Mouse (Mus musculus) embryonic facial prominence, embryonic 14.5 days (tissue): Measurements from ENCODE around the gene Gpr183. TPM values are rescaled to one million over a fixed set of nuclear protein-coding genes. Genes with fewer than 3 reads are reported as not detected.

ENCODE experiments used
- ATAC-seq: fragments of 200-750 bp; cut with Nextera tagmentation; 2 replicates; pipeline ENCODE4 v1.8.0; 2017; ENCODE audit warnings: low read depth, moderate number of reproducible peaks, moderate TSS enrichment
- DNase-seq: peaks from one replicate; pipeline ENCODE4 v3.0.0-alpha.2; 2015; ENCODE audit warnings: low spot score
- H3K27ac ChIP-seq: fragments of 300-500 bp; sonication (generic); replicated peaks from 2 replicates; pipeline ENCODE4 v1.5.1; 2014; ENCODE audit warnings: low read depth, mild to moderate bottlenecking, low read length, moderate library complexity
- H3K27me3 ChIP-seq: fragments of 300-500 bp; sonication (generic); replicated peaks from 2 replicates; pipeline ENCODE4 v1.6.1; 2014; ENCODE audit warnings: low read length; ENCODE audit not compliant: control insufficient read depth, insufficient read depth
- H3K36me3 ChIP-seq: fragments of 300-500 bp; sonication (generic); 2 replicates; pipeline ENCODE4 v1.6.1; 2014; ENCODE audit warnings: low read length, mixed read lengths; ENCODE audit not compliant: control insufficient read depth, insufficient read depth
- H3K4me1 ChIP-seq: fragments of 300-500 bp; sonication (generic); 2 replicates; pipeline ENCODE4 v1.6.1; 2014; ENCODE audit warnings: antibody characterized with exemption, low read length; ENCODE audit not compliant: control insufficient read depth, insufficient read depth
- H3K4me2 ChIP-seq: fragments of 300-500 bp; sonication (generic); 2 replicates; pipeline ENCODE4 v1.6.1; 2014; ENCODE audit warnings: low read depth, mild to moderate bottlenecking, low read length, moderate library complexity, mixed read lengths
- H3K4me3 ChIP-seq: fragments of 300-500 bp; sonication (generic); 2 replicates; pipeline ENCODE4 v1.5.1; 2014; ENCODE audit warnings: low read depth, mild to moderate bottlenecking, low read length
- H3K9ac ChIP-seq: fragments of 300-500 bp; sonication (generic); 2 replicates; pipeline ENCODE4 v1.6.1; 2014; ENCODE audit warnings: low read depth, mild to moderate bottlenecking, low read length, moderate library complexity, mixed read lengths
- H3K9me3 ChIP-seq: fragments of 300-500 bp; sonication (generic); 2 replicates; pipeline ENCODE4 v1.6.1; 2016; ENCODE audit warnings: low read length; ENCODE audit not compliant: control insufficient read depth
- WGBS: fragments of 180-500 bp; shearing (Covaris S2); extraction: QIAGEN DNeasy Blood & Tissue Kit; methylation state at CpG from one replicate; pipeline ENCODE4 v1.1.7; 2014; 5-methylcytosine and 5-hydroxymethylcytosine counted together
- polyA plus RNA-seq: library from polyadenylated mRNA; unstranded; fragments of >200 nt; fragmentation: Nextera tagmentation; extraction: Ambion mirVana; gene quantifications from 2 replicates; pipeline ENCODE4 v1.2.1, GENCODE M21; 2014

Gpr183 gene
- polyA plus RNA-seq, 1 experiment from 2014 or later = 3.5 TPM

GRCm38 (mm10) chr14:121949436-121949835 is 15.6 kb downstream of the Gpr183 start:
- Histone ChIP-seq H3K9me3 (no peaks in the 10 kb centered on the region), H3K9ac (no peak overlapping the region), H3K4me3 (no peak overlapping the region), H3K4me2 (no peak overlapping the region), H3K27me3 (no peaks in the 10 kb centered on the region), H3K36me3 (0 out of 2 replicates have a peak, but pooled peaks cover 5% of the 10 kb centered on the region), H3K4me1 (no peaks in the 10 kb centered on the region), H3K27ac (no peak overlapping the region)
- DNase-seq (no peak), ATAC-seq (no peak)
- 87% methylated on average over 3 of the region's 3 CpGs for WGBS

DNA sequence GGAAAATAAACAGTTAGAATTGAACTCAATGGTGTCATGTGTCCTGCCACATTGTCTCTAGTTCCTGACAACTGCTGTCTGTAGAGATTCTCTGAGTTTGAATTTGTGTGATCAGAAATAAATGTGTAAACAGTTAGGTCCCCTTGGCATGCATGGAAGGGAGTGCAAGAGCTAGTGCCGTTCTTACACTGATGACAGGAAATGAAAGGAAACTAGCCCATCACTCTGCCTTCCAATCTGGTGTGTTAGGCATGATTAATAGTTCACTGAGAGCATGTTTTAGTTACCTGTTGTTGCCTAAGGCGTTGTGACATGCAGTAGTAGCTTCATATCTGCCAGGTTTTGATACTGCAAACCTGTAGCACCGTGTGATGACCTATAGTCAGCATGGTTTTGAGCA is 17.0 kb downstream of the Gpr183 start:
- DNase-seq (no peak), ATAC-seq (no peak)
- Histone ChIP-seq H3K4me2 (no peak overlapping the region), H3K4me1 (no peaks in the 10 kb centered on the region), H3K9me3 (0 out of 2 replicates have a peak, but pooled peaks cover 2% of the 10 kb centered on the region), H3K4me3 (no peak overlapping the region), H3K36me3 (no peaks in the 10 kb centered on the region), H3K27me3 (no peaks in the 10 kb centered on the region), H3K9ac (no peak overlapping the region), H3K27ac (no peak overlapping the region)
- WGBS = 77% methylated on average over 3 of the region's 3 CpGs

- H3K9me3 ChIP-seq = 0 out of 2 replicates have a peak, but pooled peaks cover 4% of the 10 kb centered on the region
- DNase-seq = no peak
- no peaks in the 10 kb centered on the region for H3K27me3 ChIP-seq
- ATAC-seq = no peak
- H3K4me1 ChIP-seq = no peaks in the 10 kb centered on the region
- H3K4me2 ChIP-seq = no peak overlapping the region
- no peak overlapping the region for H3K9ac ChIP-seq
- no peaks in the 10 kb centered on the region for H3K36me3 ChIP-seq
- H3K4me3 ChIP-seq = no peak overlapping the region
- 59% methylated on average over 8 of the region's 8 CpGs for whole genome bisulfite sequencing
- 0 out of 2 replicates have a peak overlapping the region, but pooled peaks have one; percentile 33 for H3K27ac ChIP-seq
Observed at GRCm38 (mm10) chr14:121947201-121947760, 17.7 kb downstream of the Gpr183 start.

- Histone ChIP-seq H3K27me3 (no peaks in the 10 kb centered on the region), H3K4me3 (no peak overlapping the region), H3K36me3 (no peaks in the 10 kb centered on the region), H3K4me1 (no peaks in the 10 kb centered on the region), H3K27ac (peak overlapping the region; percentile 58), H3K9me3 (0 out of 2 replicates have a peak, but pooled peaks cover 4% of the 10 kb centered on the region), H3K4me2 (no peak overlapping the region), H3K9ac (no peak overlapping the region)
- WGBS = 60% methylated on average over 8 of the region's 8 CpGs
- ATAC-seq (no peak), DNase-seq (no peak)
Observed at GRCm38 (mm10) chr14:121946728-121947127, 18.3 kb downstream of the Gpr183 start.

- Histone ChIP-seq H3K36me3 (no peaks in the 10 kb centered on the region), H3K27ac (no peak overlapping the region), H3K4me2 (no peak overlapping the region), H3K9ac (no peak overlapping the region), H3K9me3 (0 out of 2 replicates have a peak, but pooled peaks cover 4% of the 10 kb centered on the region), H3K4me1 (no peaks in the 10 kb centered on the region), H3K4me3 (no peak overlapping the region), H3K27me3 (no peaks in the 10 kb centered on the region)
- DNase-seq (no peak), ATAC-seq (no peak)
- WGBS = 72% methylated on average over 5 of the region's 5 CpGs
Observed at GRCm38 (mm10) chr14:121946131-121946530, 18.9 kb downstream of the Gpr183 start.

- no peak for DNase-seq
- Histone ChIP-seq H3K9ac (no peak overlapping the region), H3K27me3 (no peaks in the 10 kb centered on the region), H3K4me1 (peaks cover 3% of the 10 kb centered on the region; the same call in 1 of the 2 replicates), H3K4me3 (no peak overlapping the region), H3K9me3 (peaks cover 16% of the 10 kb centered on the region), H3K36me3 (0 out of 2 replicates have a peak, but pooled peaks cover 11% of the 10 kb centered on the region), H3K4me2 (no peak overlapping the region), H3K27ac (no peak overlapping the region)
- ATAC-seq = no peak
- 91% methylated on average over 3 of the region's 3 CpGs for WGBS
Observed at GRCm38 (mm10) chr14:121939582-121939981, 25.4 kb downstream of the Gpr183 start.

DNA sequence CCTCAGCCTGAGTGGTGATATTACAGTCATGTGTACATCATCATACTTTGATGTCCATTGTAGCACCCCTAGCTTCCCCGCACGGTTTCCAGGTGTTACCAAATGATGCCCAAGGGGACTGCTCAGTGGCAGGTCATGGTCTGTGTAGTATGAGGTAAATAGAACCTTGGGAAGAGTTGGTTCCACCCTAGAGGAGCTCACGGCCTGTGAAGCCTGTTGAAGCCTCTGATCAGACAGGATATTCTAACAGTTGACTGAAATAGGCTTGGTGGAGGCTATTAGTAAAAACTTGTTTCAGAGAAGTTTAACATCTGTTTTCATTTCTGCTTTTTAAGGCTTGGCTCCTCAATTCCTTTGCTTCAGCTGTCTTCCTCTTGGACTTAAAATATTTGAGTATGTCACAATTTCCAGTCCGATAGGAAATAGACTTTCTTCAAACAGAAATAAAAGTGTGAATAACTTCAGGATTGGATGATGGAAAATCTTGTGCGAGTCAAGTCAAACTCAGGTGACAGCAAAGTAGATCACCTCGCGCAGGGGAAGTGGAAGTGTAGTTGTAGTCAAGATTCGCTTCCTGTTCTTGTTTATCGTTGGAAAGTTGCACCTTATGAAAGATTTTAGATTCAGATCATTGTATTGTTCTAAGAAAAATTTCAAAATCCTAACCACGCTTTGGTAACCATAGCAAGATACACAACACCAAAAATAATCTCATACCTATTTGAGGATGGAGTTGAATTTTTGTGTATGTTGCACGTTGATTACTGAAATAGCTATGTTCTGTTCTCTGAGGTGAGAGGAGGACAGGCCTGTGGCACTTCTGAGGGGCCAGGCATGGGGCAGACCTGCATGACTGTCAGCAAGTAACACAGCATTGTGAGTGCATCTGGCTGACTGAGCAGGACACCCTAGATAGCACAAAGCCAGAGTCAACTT is 26.5 kb downstream of the Gpr183 start:
- H3K9ac ChIP-seq = no peak overlapping the region
- no peak overlapping the region for H3K4me2 ChIP-seq
- H3K27me3 ChIP-seq = no peaks in the 10 kb centered on the region
- 78% methylated on average over 11 of the region's 11 CpGs for WGBS
- H3K9me3 ChIP-seq = peaks cover 16% of the 10 kb centered on the region
- peak overlapping the region; percentile 39 for H3K27ac ChIP-seq
- H3K4me1 ChIP-seq = peaks cover 3% of the 10 kb centered on the region; the same call in 1 of the 2 replicates
- H3K4me3 ChIP-seq = no peak overlapping the region
- H3K36me3 ChIP-seq = peaks cover 21% of the 10 kb centered on the region; the same call in 1 of the 2 replicates
- no peak for ATAC-seq
- DNase-seq = peak; percentile 25

DNA sequence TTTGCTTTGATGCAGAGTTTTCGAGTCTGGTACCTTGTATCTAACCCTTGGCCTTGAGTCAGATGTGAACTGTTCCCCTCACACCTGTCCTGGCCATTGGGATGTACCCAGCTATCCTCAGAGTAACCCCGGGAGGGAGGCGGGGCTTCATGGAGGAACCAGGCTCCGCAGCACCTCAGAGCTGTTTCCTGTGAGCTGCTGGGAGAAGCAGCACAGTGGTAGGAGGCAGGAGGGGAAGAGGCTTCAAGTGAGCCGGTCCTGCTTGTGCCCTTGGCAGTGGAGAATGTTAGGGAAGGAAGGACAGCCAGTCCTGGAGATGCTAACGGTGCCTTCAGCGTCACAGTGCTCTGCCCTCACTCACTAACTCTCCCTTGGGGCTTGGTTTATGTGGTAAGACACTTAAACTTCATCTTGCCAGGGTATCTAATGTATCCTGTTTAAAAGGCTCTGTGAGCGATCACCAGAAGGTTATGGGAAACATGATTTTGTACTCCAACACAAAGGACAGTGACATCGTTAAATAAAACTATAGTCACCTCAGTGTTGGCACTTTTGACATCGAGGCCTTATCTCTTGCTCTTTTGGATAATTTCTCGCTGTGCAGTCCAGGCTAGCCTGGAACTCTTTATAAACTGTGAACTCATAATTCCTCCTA is 27.3 kb downstream of the Gpr183 start:
- Histone ChIP-seq H3K4me3 (no peak overlapping the region), H3K9me3 (peaks cover 12% of the 10 kb centered on the region), H3K4me2 (no peak overlapping the region), H3K27ac (peak overlapping the region; percentile 39; the same call in 1 of the 2 replicates), H3K27me3 (no peaks in the 10 kb centered on the region), H3K36me3 (peaks cover 21% of the 10 kb centered on the region; the same call in 1 of the 2 replicates), H3K9ac (no peak overlapping the region), H3K4me1 (peaks cover 3% of the 10 kb centered on the region; the same call in 1 of the 2 replicates)
- DNase-seq (no peak), ATAC-seq (no peak)
- WGBS = 82% methylated on average over 11 of the region's 11 CpGs
